Mouse (Mus musculus) spleen, adult 2 months (tissue): ENCODE measurements at regions not wholly inside any gene's neighbourhood (a gene's known extent, or its start where the extent isn't known, plus 50 kb on each side); places are given as distances from the start of the nearest gene placed in this dataset.

Source experiments
- DNase-seq, 2 experiments: peaks; one replicate each; pipeline versions ENCODE4 v3.0.0 to v3.0.0-alpha.2; 2012 to 2021; ENCODE audit warnings: low spot score in 2 of 2, low read depth in 1 of 2
- H3K27ac ChIP-seq: fragments of 200-500 bp; 2 replicates; pipeline ENCODE4 v1.5.1; 2012; ENCODE audit warnings: low read length, inconsistent platforms; ENCODE audit not compliant: insufficient read depth
- H3K27me3 ChIP-seq: fragments of 200-500 bp; 2 replicates; pipeline ENCODE4 v1.6.1; 2012; ENCODE audit warnings: mild to moderate bottlenecking, moderate library complexity, low read length, inconsistent platforms; ENCODE audit not compliant: control insufficient read depth, insufficient read depth
- H3K36me3 ChIP-seq: fragments of 200-500 bp; 2 replicates; pipeline ENCODE4 v1.6.1; 2012; ENCODE audit warnings: mild to moderate bottlenecking, low read length, inconsistent platforms; ENCODE audit not compliant: control insufficient read depth, insufficient read depth
- H3K4me1 ChIP-seq: fragments of 200-500 bp; 2 replicates; pipeline ENCODE4 v1.6.1; 2011; ENCODE audit warnings: inconsistent platforms; ENCODE audit not compliant: control insufficient read depth, insufficient read depth, insufficient read length
- H3K4me3 ChIP-seq: fragments of 200-500 bp; 2 replicates; pipeline ENCODE4 v1.5.1; 2011; ENCODE audit warnings: mild to moderate bottlenecking, inconsistent platforms; ENCODE audit not compliant: insufficient read depth, insufficient read length; ENCODE audit errors: extremely low read depth
- CTCF ChIP-seq: fragments of 200-500 bp; IDR thresholded peaks from 2 replicates; pipeline ENCODE4 v1.5.1; 2011; ENCODE audit warnings: mild to moderate bottlenecking, inconsistent platforms; ENCODE audit not compliant: insufficient read depth, insufficient read length, insufficient replicate concordance; ENCODE audit errors: extremely low read depth
- POLR2A ChIP-seq: fragments of 200-500 bp; IDR thresholded peaks from 2 replicates; pipeline ENCODE4 v1.6.1; 2011; ENCODE audit warnings: low read depth, low read length, inconsistent platforms
- WGBS: fragments of 180-500 bp; shearing (Covaris S2); methylation state at CpG from one replicate; pipeline ENCODE4 v1.1.7; 2018; 5-methylcytosine and 5-hydroxymethylcytosine counted together

- no peak for TF ChIP-seq CTCF
- TF ChIP-seq POLR2A, result no peak
- Histone ChIP-seq H3K27me3 (peaks cover 2% of the 10 kb centered on the region; the same call in 1 of the 2 replicates), H3K27ac (no peak overlapping the region), H3K4me3 (no peak overlapping the region), H3K36me3 (no peaks in the 10 kb centered on the region), H3K4me1 (no peaks in the 10 kb centered on the region; the same call in 1 of the 2 replicates)
- DNase-seq, result no peak
- WGBS, result 39% methylated on average over 3 of the region's 3 CpGs
These were observed 242.8 kb downstream of the Snx10 start for GRCm38 (mm10) chr6:51766482-51766881.

GRCm38 (mm10) chr6:51767582-51768341 lies 244.1 kb downstream of the Snx10 start:
- Histone ChIP-seq H3K4me3 (no peak overlapping the region), H3K27ac (no peak overlapping the region), H3K4me1 (no peaks in the 10 kb centered on the region; the same call in 1 of the 2 replicates), H3K36me3 (no peaks in the 10 kb centered on the region), H3K27me3 (peaks cover 2% of the 10 kb centered on the region; the same call in 1 of the 2 replicates)
- no peak for TF ChIP-seq CTCF
- no peak for TF ChIP-seq POLR2A
- no peak for DNase-seq
- WGBS, result 22% methylated on average over 15 of the region's 15 CpGs

- Histone ChIP-seq H3K36me3 (no peaks in the 10 kb centered on the region), H3K27me3 (peaks cover 2% of the 10 kb centered on the region; the same call in 1 of the 2 replicates), H3K4me3 (no peak overlapping the region), H3K27ac (no peak overlapping the region), H3K4me1 (no peaks in the 10 kb centered on the region; the same call in 1 of the 2 replicates)
- WGBS, result 84% methylated on average over 9 of the region's 9 CpGs
- TF ChIP-seq CTCF (no peak), POLR2A (no peak)
- no peak for DNase-seq
These were observed 241.3 kb downstream of the Skap2 start for GRCm38 (mm10) chr6:51771001-51771400.

- Histone ChIP-seq H3K36me3 (no peaks in the 10 kb centered on the region), H3K27ac (no peak overlapping the region), H3K4me3 (no peak overlapping the region), H3K27me3 (peaks cover 2% of the 10 kb centered on the region; the same call in 1 of the 2 replicates), H3K4me1 (no peaks in the 10 kb centered on the region; the same call in 1 of the 2 replicates)
- no peak for DNase-seq
- 90% methylated on average over 11 of the region's 11 CpGs for WGBS
- TF ChIP-seq POLR2A, result no peak
- no peak for TF ChIP-seq CTCF
These were observed 240.9 kb downstream of the Skap2 start for GRCm38 (mm10) chr6:51771424-51771823.

GRCm38 (mm10) chr6:51774771-51775170 lies 237.6 kb downstream of the Skap2 start:
- Histone ChIP-seq H3K27ac (no peak overlapping the region), H3K4me3 (no peak overlapping the region), H3K27me3 (no peaks in the 10 kb centered on the region), H3K4me1 (no peaks in the 10 kb centered on the region), H3K36me3 (no peaks in the 10 kb centered on the region)
- TF ChIP-seq POLR2A, result no peak
- TF ChIP-seq CTCF, result no peak
- no peak for DNase-seq
- 85% methylated on average over 3 of the region's 3 CpGs for WGBS

GRCm38 (mm10) chr6:51785615-51786014 lies 226.7 kb downstream of the Skap2 start:
- H3K27ac ChIP-seq, result no peak overlapping the region
- no peaks in the 10 kb centered on the region for H3K36me3 ChIP-seq
- DNase-seq, result no peak
- no peaks in the 10 kb centered on the region for H3K4me1 ChIP-seq
- TF ChIP-seq POLR2A (no peak), CTCF (no peak)
- 90% methylated on average over 3 of the region's 3 CpGs for WGBS
- no peak overlapping the region for H3K4me3 ChIP-seq
- H3K27me3 ChIP-seq, result no peaks in the 10 kb centered on the region

GRCm38 (mm10) chr6:51786836-51787235 lies 225.5 kb downstream of the Skap2 start:
- Histone ChIP-seq H3K36me3 (no peaks in the 10 kb centered on the region), H3K27ac (no peak overlapping the region), H3K27me3 (no peaks in the 10 kb centered on the region), H3K4me3 (no peak overlapping the region), H3K4me1 (no peaks in the 10 kb centered on the region)
- TF ChIP-seq CTCF (no peak), POLR2A (no peak)
- 89% methylated on average over 3 of the region's 3 CpGs for WGBS
- no peak for DNase-seq

- no peak for TF ChIP-seq POLR2A
- no peak for TF ChIP-seq CTCF
- WGBS, result 88% methylated on average over 9 of the region's 9 CpGs
These were observed 224.2 kb downstream of the Skap2 start for GRCm38 (mm10) chr6:51788156-51788555.

More at GRCm38 (mm10) chr6:51788156-51788555, 224.2 kb downstream of the Skap2 start:
- no peak for DNase-seq
- Histone ChIP-seq H3K4me3 (no peak overlapping the region), H3K27me3 (no peaks in the 10 kb centered on the region), H3K27ac (no peak overlapping the region), H3K36me3 (no peaks in the 10 kb centered on the region), H3K4me1 (no peaks in the 10 kb centered on the region)
